Comparison of ENCODE assay signal across 19 mouse cellular contexts in genomic region chr9:24955641-24956040, GRCm38 (mm10).
"Had no signal": no experiment of that assay in that cellular context is flagged by ENCODE, and none has a peak within 500 bp of the region (broad histone marks: within the 10 kb centered on the region; RNA-seq: fewer than 3 reads in every experiment).

No protein-coding gene starts in this region.

- H3K36me3 ChIP-seq: limb, embryonic 12.5 days; limb, embryonic 15.5 days; neural tube, embryonic 13.5 days; stomach, embryonic 15.5 days had no signal

- H3K27ac ChIP-seq: limb, embryonic 12.5 days; limb, embryonic 15.5 days; liver, embryonic 14.5 days; macrophage; neural tube, embryonic 13.5 days; stomach, embryonic 15.5 days had no signal

- DNase-seq: kidney, postnatal 14 days; kidney, postnatal 4 days; left cerebral cortex, postnatal 4 days; liver, postnatal 0 days; lung, embryonic 14.5 days; midbrain, embryonic 14.5 days; retina, postnatal 1 day; right cerebral cortex, postnatal 25 days; spleen, adult 18-20 months; thymus, postnatal 25 days had no signal

- H3K4me3 ChIP-seq: limb, embryonic 12.5 days; limb, embryonic 15.5 days; myocyte; neural tube, embryonic 13.5 days; stomach, embryonic 15.5 days had no signal

- H3K9me3 ChIP-seq: limb, embryonic 12.5 days; limb, embryonic 15.5 days; neural tube, embryonic 13.5 days; stomach, embryonic 15.5 days had no signal

- ATAC-seq: liver, postnatal 0 days; lung, postnatal 0 days had no signal

- H3K4me1 ChIP-seq: limb, embryonic 12.5 days; limb, embryonic 15.5 days; neural tube, embryonic 13.5 days; stomach, embryonic 15.5 days had no signal

- H3K9ac ChIP-seq: limb, embryonic 12.5 days; limb, embryonic 15.5 days; liver, embryonic 14.5 days; liver, postnatal 0 days; lung, embryonic 14.5 days; neural tube, embryonic 13.5 days; stomach, embryonic 15.5 days had no signal

- H3K27me3 ChIP-seq: neural tube, embryonic 13.5 days; stomach, embryonic 15.5 days had no signal

- H3K4me2 ChIP-seq: limb, embryonic 12.5 days; limb, embryonic 15.5 days; liver, embryonic 11.5 days; lung, embryonic 14.5 days; neural tube, embryonic 13.5 days; stomach, embryonic 15.5 days had no signal
